Mouse (Mus musculus): ENCODE data around the gene Cpm. TPM values are rescaled to one million over a fixed set of nuclear protein-coding genes. Genes with fewer than 3 reads are reported as not detected.

Gene Cpm
- polyA plus RNA-seq, 1 experiment from 2014 or later: 49.3 TPM

DNA sequence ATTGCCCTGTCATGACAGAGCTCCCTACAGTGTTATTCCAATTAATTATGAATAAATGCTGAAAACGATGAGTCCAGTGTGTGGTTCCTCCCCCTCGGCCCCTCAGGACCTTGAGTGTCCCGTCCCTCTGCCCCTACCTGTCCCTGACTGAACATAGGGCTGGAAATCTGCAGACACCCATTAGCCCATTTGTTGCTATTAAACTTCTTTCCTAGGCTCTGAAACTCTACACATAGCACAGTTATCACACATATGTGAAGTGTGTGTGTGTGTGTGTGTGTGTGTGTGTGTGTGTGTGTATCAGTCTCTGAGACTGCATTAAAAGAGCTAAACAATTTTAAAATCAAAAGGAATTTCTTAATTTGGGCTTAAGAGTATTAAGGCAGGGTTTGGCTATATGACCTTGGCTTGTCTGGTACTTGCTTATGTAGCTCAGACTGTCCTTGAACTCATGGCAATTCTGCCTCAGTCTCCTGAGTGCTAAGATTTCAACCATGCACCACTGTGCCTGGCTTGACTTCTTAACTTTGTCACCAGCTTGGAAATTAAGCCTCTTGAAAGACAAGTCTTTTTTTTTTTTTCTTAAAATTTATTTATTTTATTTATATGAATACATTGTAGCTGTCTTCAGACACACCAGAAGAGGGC, 28.5 kb downstream of the Cpm start:
- no peak overlapping the region for H3K4me2 ChIP-seq
- whole genome bisulfite sequencing: 81% methylated on average over 3 of the region's 3 CpGs
- H3K9me3 ChIP-seq: no peaks in the 10 kb centered on the region
- H3K4me1 ChIP-seq: peaks cover 3% of the 10 kb centered on the region; the same call in 1 of the 2 replicates
- H3K9ac ChIP-seq: no peak overlapping the region
- H3K4me3 ChIP-seq: no peak overlapping the region
- H3K27me3 ChIP-seq: no peaks in the 10 kb centered on the region
- no peak for ATAC-seq (ENCODE audit: borderline replicate concordance, extremely low read depth, low FRiP score, low TSS enrichment)
- H3K27ac ChIP-seq: no peak overlapping the region
- H3K36me3 ChIP-seq: no peaks in the 10 kb centered on the region

- no peaks in the 10 kb centered on the region for H3K36me3 ChIP-seq
Measured at GRCm38 (mm10) chr10:117658522-117659429, 29.5 kb downstream of the Cpm start.

GRCm38 (mm10) chr10:117659430-117659813, 30.1 kb downstream of the Cpm start:
- no peak overlapping the region for H3K4me2 ChIP-seq
- no peak overlapping the region for H3K27ac ChIP-seq
- no peaks in the 10 kb centered on the region for H3K36me3 ChIP-seq
- no peaks in the 10 kb centered on the region for H3K27me3 ChIP-seq
- ATAC-seq (ENCODE audit: borderline replicate concordance, extremely low read depth, low FRiP score, low TSS enrichment): no peak
- H3K9me3 ChIP-seq: no peaks in the 10 kb centered on the region
- H3K4me1 ChIP-seq: peaks cover 13% of the 10 kb centered on the region
- H3K9ac ChIP-seq: no peak overlapping the region
- H3K4me3 ChIP-seq: no peak overlapping the region
- 79% methylated on average over 11 of the region's 11 CpGs for WGBS

More at GRCm38 (mm10) chr10:117658522-117659429, 29.5 kb downstream of the Cpm start:
- no peaks in the 10 kb centered on the region for H3K27me3 ChIP-seq
- peaks cover 9% of the 10 kb centered on the region for H3K4me1 ChIP-seq
- no peak overlapping the region for H3K9ac ChIP-seq
- no peak overlapping the region for H3K4me2 ChIP-seq
- H3K4me3 ChIP-seq: no peak overlapping the region
- 92% methylated on average over 14 of the region's 14 CpGs for WGBS
- no peak for ATAC-seq (ENCODE audit: borderline replicate concordance, extremely low read depth, low FRiP score, low TSS enrichment)
- no peak overlapping the region for H3K27ac ChIP-seq
- no peaks in the 10 kb centered on the region for H3K9me3 ChIP-seq

- WGBS: 56% methylated on average over 11 of the region's 11 CpGs
- Histone ChIP-seq H3K27me3 (no peaks in the 10 kb centered on the region), H3K4me2 (no peak overlapping the region), H3K27ac (no peak overlapping the region), H3K9me3 (no peaks in the 10 kb centered on the region), H3K36me3 (no peaks in the 10 kb centered on the region), H3K9ac (no peak overlapping the region), H3K4me1 (peaks cover 13% of the 10 kb centered on the region), H3K4me3 (no peak overlapping the region)
- ATAC-seq (ENCODE audit: borderline replicate concordance, extremely low read depth, low FRiP score, low TSS enrichment): no peak
Measured at GRCm38 (mm10) chr10:117659819-117660218, 30.5 kb downstream of the Cpm start.

DNA sequence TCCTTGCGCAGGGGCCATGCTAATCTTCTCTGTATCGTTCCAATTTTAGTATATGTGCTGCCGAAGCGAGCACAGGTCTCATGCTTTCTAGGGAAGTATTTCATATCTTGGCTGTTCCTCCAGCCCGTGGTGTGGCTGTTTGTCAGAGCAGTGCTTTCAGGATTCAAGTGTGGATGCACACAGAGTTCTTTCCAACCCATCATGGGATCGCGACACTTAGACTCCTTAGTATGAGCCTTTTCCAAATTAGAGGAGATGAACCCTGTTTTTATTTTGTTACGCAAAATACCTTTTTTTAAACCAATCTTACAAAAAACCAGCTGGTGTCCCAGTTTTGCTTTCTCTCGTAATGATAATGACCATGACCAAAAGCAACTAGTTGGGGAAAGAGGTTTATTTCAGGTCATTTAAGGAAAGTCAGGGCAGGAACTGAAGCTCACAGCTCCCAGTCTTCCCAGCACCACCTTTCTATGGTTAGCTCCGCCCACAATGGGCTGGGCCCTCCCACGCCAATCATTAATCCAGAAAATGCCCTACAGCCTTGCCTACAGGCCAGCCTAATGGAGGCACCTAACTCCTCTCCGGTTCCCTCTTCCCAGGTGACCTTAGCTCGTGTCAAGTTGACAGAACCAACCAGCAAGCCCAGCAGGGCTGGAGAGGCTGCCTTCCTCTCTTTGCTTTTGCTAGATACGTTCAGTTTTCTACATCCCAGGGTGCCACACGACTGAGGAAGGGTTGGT, 33.2 kb downstream of the Cpm start:
- H3K4me3 ChIP-seq: no peak overlapping the region
- no peaks in the 10 kb centered on the region for H3K27me3 ChIP-seq
- peaks cover 13% of the 10 kb centered on the region for H3K4me1 ChIP-seq
- H3K36me3 ChIP-seq: no peaks in the 10 kb centered on the region
- no peak for ATAC-seq (ENCODE audit: borderline replicate concordance, extremely low read depth, low FRiP score, low TSS enrichment)
- H3K9ac ChIP-seq: no peak overlapping the region
- H3K9me3 ChIP-seq: no peaks in the 10 kb centered on the region
- H3K4me2 ChIP-seq: no peak overlapping the region
- H3K27ac ChIP-seq: peak overlapping the region; percentile 69
- 71% methylated on average over 15 of the region's 15 CpGs for WGBS

GRCm38 (mm10) chr10:117663056-117663864, 34.0 kb downstream of the Cpm start:
- no peaks in the 10 kb centered on the region for H3K27me3 ChIP-seq
- H3K4me3 ChIP-seq: 0 out of 2 replicates have a peak overlapping the region, but pooled peaks have one; percentile 10
- H3K9me3 ChIP-seq: no peaks in the 10 kb centered on the region
- H3K9ac ChIP-seq: no peak overlapping the region
- no peaks in the 10 kb centered on the region for H3K36me3 ChIP-seq
- H3K4me2 ChIP-seq: peak overlapping the region; percentile 48
- H3K27ac ChIP-seq: peak overlapping the region; percentile 69
- peaks cover 13% of the 10 kb centered on the region for H3K4me1 ChIP-seq
- 38% methylated on average over 14 of the region's 14 CpGs for WGBS
- ATAC-seq (ENCODE audit: borderline replicate concordance, extremely low read depth, low FRiP score, low TSS enrichment): peak; percentile 71; the same call in 1 of the 2 replicates

- no peak overlapping the region for H3K9ac ChIP-seq
- H3K9me3 ChIP-seq: no peaks in the 10 kb centered on the region
- H3K4me2 ChIP-seq: peak overlapping the region; percentile 48
- no peaks in the 10 kb centered on the region for H3K36me3 ChIP-seq
- H3K4me1 ChIP-seq: peaks cover 15% of the 10 kb centered on the region
- ATAC-seq (ENCODE audit: borderline replicate concordance, extremely low read depth, low FRiP score, low TSS enrichment): peak; percentile 79; the same call in 1 of the 2 replicates
- H3K4me3 ChIP-seq: 0 out of 2 replicates have a peak overlapping the region, but pooled peaks have one; percentile 10
- H3K27ac ChIP-seq: peak overlapping the region; percentile 69
- WGBS: 13% methylated on average over 9 of the region's 9 CpGs
- H3K27me3 ChIP-seq: no peaks in the 10 kb centered on the region
Measured at GRCm38 (mm10) chr10:117663865-117664200, 34.5 kb downstream of the Cpm start.

- Histone ChIP-seq H3K27me3 (no peaks in the 10 kb centered on the region), H3K4me2 (peak overlapping the region; percentile 48), H3K9ac (no peak overlapping the region), H3K4me3 (0 out of 2 replicates have a peak overlapping the region, but pooled peaks have one; percentile 10), H3K4me1 (peaks cover 19% of the 10 kb centered on the region), H3K9me3 (no peaks in the 10 kb centered on the region), H3K27ac (peak overlapping the region; percentile 69; the same call in 1 of the 2 replicates), H3K36me3 (no peaks in the 10 kb centered on the region)
- ATAC-seq (ENCODE audit: borderline replicate concordance, extremely low read depth, low FRiP score, low TSS enrichment): no peak
- 41% methylated on average over 14 of the region's 14 CpGs for WGBS
Measured at GRCm38 (mm10) chr10:117664208-117664925, 35.1 kb downstream of the Cpm start.

DNA sequence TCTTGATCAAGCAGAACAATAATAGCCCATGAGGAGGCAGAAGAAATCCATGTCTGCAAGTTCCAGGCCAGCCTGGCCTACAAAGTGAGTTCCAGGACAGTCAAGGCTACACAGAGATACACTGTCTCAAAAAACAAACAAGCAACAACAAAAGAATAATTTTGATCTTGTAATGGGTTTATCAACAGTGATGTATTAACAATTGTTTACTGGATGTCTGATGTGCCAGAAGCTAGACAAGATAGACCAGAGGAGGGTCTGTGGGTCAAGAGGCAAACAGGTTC, 35.6 kb downstream of the Cpm start:
- Histone ChIP-seq H3K36me3 (no peaks in the 10 kb centered on the region), H3K27me3 (no peaks in the 10 kb centered on the region), H3K4me3 (no peak overlapping the region), H3K9me3 (no peaks in the 10 kb centered on the region), H3K4me2 (no peak overlapping the region), H3K27ac (no peak overlapping the region), H3K4me1 (peaks cover 22% of the 10 kb centered on the region), H3K9ac (no peak overlapping the region)
- ATAC-seq (ENCODE audit: borderline replicate concordance, extremely low read depth, low FRiP score, low TSS enrichment): no peak

DNA sequence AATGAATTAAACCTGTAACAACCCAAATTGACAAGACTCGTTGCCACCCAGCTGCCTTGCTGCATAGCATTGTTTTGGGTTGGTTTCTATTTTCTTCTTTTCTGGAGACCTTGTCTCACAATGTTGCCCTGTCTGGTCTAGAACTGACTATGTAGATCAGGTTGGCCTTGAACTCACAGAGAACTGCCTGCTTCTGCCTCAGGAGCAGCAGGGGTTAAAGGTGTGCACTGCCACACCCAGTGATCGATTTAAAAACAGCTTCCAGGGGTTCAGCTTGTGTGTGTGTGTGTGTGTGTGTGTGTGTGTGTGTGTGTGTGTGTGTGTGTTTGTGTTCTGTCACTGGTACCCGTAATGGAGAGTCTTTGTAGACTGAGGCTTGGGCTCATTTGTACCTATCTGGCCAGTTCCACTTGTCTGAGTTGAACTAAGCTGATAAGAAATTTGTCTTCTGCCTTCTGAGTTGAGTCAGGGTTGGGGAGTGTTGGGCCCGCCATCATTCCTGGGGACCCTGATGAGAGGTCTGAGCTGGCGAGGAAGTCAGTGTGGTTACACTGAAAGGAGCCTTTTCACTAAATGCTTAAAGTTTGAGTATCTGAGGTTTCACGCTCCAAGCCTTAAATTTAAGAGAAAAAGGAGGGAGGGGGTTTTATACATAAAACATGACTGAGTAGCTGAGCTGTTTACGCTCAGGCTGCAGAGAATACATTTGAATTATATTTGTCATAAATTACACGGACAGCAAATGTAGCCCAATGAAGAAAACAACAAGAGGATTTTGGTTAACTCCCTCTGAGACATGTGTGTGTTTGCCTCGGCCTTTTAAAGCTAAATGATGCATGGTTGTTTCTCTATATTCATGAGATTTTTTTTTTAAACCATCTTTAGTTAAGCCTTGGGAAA, 36.3 kb downstream of the Cpm start:
- 71% methylated on average over 9 of the region's 9 CpGs for WGBS
- Histone ChIP-seq H3K4me3 (no peak overlapping the region), H3K36me3 (no peaks in the 10 kb centered on the region), H3K4me2 (no peak overlapping the region), H3K27me3 (no peaks in the 10 kb centered on the region), H3K27ac (no peak overlapping the region), H3K4me1 (peaks cover 22% of the 10 kb centered on the region), H3K9me3 (no peaks in the 10 kb centered on the region), H3K9ac (no peak overlapping the region)
- no peak for ATAC-seq (ENCODE audit: borderline replicate concordance, extremely low read depth, low FRiP score, low TSS enrichment)
